ENCODE assay signal across 8 mouse cellular contexts in genomic region chr7:117695612-117696011, GRCm38 (mm10).
DNase-seq lines count a peak whose midpoint lies in the region; ATAC-seq and TF ChIP-seq lines count a peak whose summit lies in the region.
"Had no signal": no experiment of that assay in that cellular context is flagged by ENCODE, and none has a peak within 500 bp of the region (broad histone marks: within the 10 kb centered on the region; RNA-seq: fewer than 3 reads in every experiment).

No protein-coding gene starts in this region.

- no peaks in the 10 kb centered on the region for H3K9me3 ChIP-seq in midbrain, embryonic 10.5 days (replicated peaks)
- H3K9me3 ChIP-seq in midbrain, embryonic 16.5 days (replicated peaks; ENCODE audit: control insufficient read depth, low read length, poor library complexity, severe bottlenecking): no peaks in the 10 kb centered on the region
- H3K9me3 ChIP-seq in stomach, postnatal 0 days (ENCODE audit: control insufficient read depth, low read length): no peaks in the 10 kb centered on the region
- H3K9me3 ChIP-seq: hindbrain, embryonic 15.5 days had no signal

- ATAC-seq in midbrain, embryonic 16.5 days: no peak
- ATAC-seq in stomach, postnatal 0 days (ENCODE audit: low FRiP score, low TSS enrichment): 0 out of 2 replicates have a peak, but pooled peaks have one; percentile 26

- peak; percentile 22 for DNase-seq in midbrain, embryonic 10.5 days (ENCODE audit: low spot score)
- DNase-seq in brain, embryonic 14.5 days (ENCODE audit: low read depth): no peak
- peak; percentile 1 to 35 for DNase-seq in kidney, postnatal 36 days
- peak; percentile 30 for DNase-seq in stomach, postnatal 0 days (ENCODE audit: low spot score)
- no peak for DNase-seq in cerebellum, adult 2 months
- no peak for DNase-seq in T-cell, adult 2 months (ENCODE audit: low spot score)

- TF ChIP-seq CTCF in brain, embryonic 14.5 days (IDR thresholded peaks at IDR 0.05; ENCODE audit: borderline replicate concordance, extremely low read depth, insufficient read depth, insufficient read length): peak; percentile 41; the same call in 1 of the 2 replicates
- TF ChIP-seq CTCF in stomach, postnatal 0 days (IDR thresholded peaks at IDR 0.05; ENCODE audit: low read depth): peak; percentile 61
- TF ChIP-seq CTCF in cerebellum, adult 2 months (IDR thresholded peaks at IDR 0.05; ENCODE audit: borderline replicate concordance, insufficient read depth, low read depth, low read length): no peak

- no peak overlapping the region for H3K4me3 ChIP-seq in midbrain, embryonic 10.5 days
- no peak overlapping the region for H3K4me3 ChIP-seq in midbrain, embryonic 16.5 days (ENCODE audit: low read depth, low read length)
- no peak overlapping the region for H3K4me3 ChIP-seq in stomach, postnatal 0 days (ENCODE audit: low read depth, low read length)
- no peak overlapping the region for H3K4me3 ChIP-seq in cerebellum, adult 2 months (replicated peaks; ENCODE audit: insufficient read depth, low read depth, low read length)
- H3K4me3 ChIP-seq: hindbrain, embryonic 15.5 days had no signal

- 84% methylated on average over 4 of the region's 4 CpGs for WGBS in midbrain, embryonic 10.5 days
- WGBS in midbrain, embryonic 16.5 days: 88% methylated on average over 4 of the region's 4 CpGs
- 88% methylated on average over 4 of the region's 4 CpGs for WGBS in stomach, postnatal 0 days
- 82% methylated on average over 4 of the region's 4 CpGs for WGBS in cerebellum, adult 2 months

- H3K36me3 ChIP-seq in midbrain, embryonic 10.5 days: no peaks in the 10 kb centered on the region
- H3K36me3 ChIP-seq in midbrain, embryonic 16.5 days (ENCODE audit: control insufficient read depth, insufficient read depth, low read length): no peaks in the 10 kb centered on the region
- H3K36me3 ChIP-seq in stomach, postnatal 0 days (ENCODE audit: control insufficient read depth, insufficient read depth, low read length): no peaks in the 10 kb centered on the region
- H3K36me3 ChIP-seq: hindbrain, embryonic 15.5 days had no signal

- no peak overlapping the region for H3K27ac ChIP-seq in midbrain, embryonic 10.5 days (replicated peaks)
- H3K27ac ChIP-seq in midbrain, embryonic 16.5 days (ENCODE audit: low read length): no peak overlapping the region
- H3K27ac ChIP-seq in stomach, postnatal 0 days (replicated peaks): no peak overlapping the region
- H3K27ac ChIP-seq in cerebellum, adult 2 months (ENCODE audit: insufficient read depth, low read length): no peak overlapping the region
- H3K27ac ChIP-seq: hindbrain, embryonic 15.5 days had no signal

- peaks cover 11% of the 10 kb centered on the region for H3K4me1 ChIP-seq in midbrain, embryonic 10.5 days
- peaks cover 15% of the 10 kb centered on the region; the same call in 1 of the 2 replicates for H3K4me1 ChIP-seq in midbrain, embryonic 16.5 days (ENCODE audit: control insufficient read depth, insufficient read depth, low read length)
- no peaks in the 10 kb centered on the region for H3K4me1 ChIP-seq in stomach, postnatal 0 days (replicated peaks; ENCODE audit: control insufficient read depth, insufficient read depth)
- no peaks in the 10 kb centered on the region for H3K4me1 ChIP-seq in cerebellum, adult 2 months (ENCODE audit: control insufficient read depth, insufficient read depth, low read length)

- no peaks in the 10 kb centered on the region for H3K27me3 ChIP-seq in midbrain, embryonic 10.5 days (ENCODE audit: low read depth, poor library complexity, severe bottlenecking)
- H3K27me3 ChIP-seq in midbrain, embryonic 16.5 days (ENCODE audit: control insufficient read depth, insufficient read depth, low read depth, low read length): no peaks in the 10 kb centered on the region
- no peaks in the 10 kb centered on the region for H3K27me3 ChIP-seq in stomach, postnatal 0 days (ENCODE audit: control insufficient read depth, insufficient read depth, low read length)
- no peaks in the 10 kb centered on the region for H3K27me3 ChIP-seq in cerebellum, adult 2 months (ENCODE audit: control insufficient read depth, insufficient read depth, low read length)
- H3K27me3 ChIP-seq: hindbrain, embryonic 15.5 days had no signal

- TF ChIP-seq POLR2A in brain, embryonic 14.5 days (IDR thresholded peaks at IDR 0.05; ENCODE audit: borderline replicate concordance, extremely low read depth, insufficient read depth, insufficient read length, poor library complexity, severe bottlenecking): no peak
- no peak for TF ChIP-seq POLR2A in cerebellum, adult 2 months (IDR thresholded peaks at IDR 0.05; ENCODE audit: borderline replicate concordance, insufficient read depth, low read length)

- no peak overlapping the region for H3K9ac ChIP-seq in midbrain, embryonic 16.5 days (ENCODE audit: low read depth, low read length)
- no peak overlapping the region for H3K9ac ChIP-seq in stomach, postnatal 0 days (ENCODE audit: low read length)
- H3K9ac ChIP-seq: hindbrain, embryonic 15.5 days had no signal

- no peak for TF ChIP-seq EP300 in stomach, postnatal 0 days (optimal IDR thresholded peaks at IDR 0.05)

- H3K4me2 ChIP-seq in midbrain, embryonic 16.5 days (ENCODE audit: low read length): no peak overlapping the region
- no peak overlapping the region for H3K4me2 ChIP-seq in stomach, postnatal 0 days (replicated peaks; ENCODE audit: low read depth)
- H3K4me2 ChIP-seq: hindbrain, embryonic 15.5 days had no signal

Comparison
In these comparisons a context has a peak if more than half of its experiments do, and no peak if none do; other contexts are left out.
1. DNase-seq: peak in midbrain, embryonic 10.5 days (single experiment), kidney, postnatal 36 days (2 of 2) and stomach, postnatal 0 days (single experiment); none in brain, embryonic 14.5 days (single experiment), cerebellum, adult 2 months (0 of 2) and T-cell, adult 2 months (single experiment).